Mouse (Mus musculus): Measurements from ENCODE around the gene Gm12248.
"Not testable (repeated sequence)": the region's sequence is repeated elsewhere in the genome, so short reads cannot be mapped to it uniquely, and the experiment has no call there.

The Gm12248 gene

DNA sequence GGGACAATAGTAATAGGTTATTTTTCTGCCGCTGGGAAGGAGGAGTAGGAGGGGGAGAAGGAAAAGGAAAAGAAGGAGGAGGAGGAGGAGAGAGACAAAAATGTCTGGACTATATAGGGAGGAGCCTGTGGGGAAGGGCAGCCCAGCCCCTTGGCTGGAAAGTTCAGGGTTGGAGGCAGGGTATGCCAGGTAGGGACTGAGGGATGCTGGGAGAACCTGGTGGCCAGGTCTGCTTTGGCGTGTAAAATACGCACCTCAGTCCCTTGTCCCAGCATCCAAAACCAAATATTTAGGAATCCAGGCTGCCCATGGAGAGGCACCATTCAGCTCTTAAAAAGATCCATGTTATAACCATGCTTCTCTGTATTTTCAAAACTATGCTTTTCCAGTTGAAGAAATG lies 9.2 kb upstream of the Gm12248 start:
- DNase-seq (ENCODE audit: low spot score) = no peak

DNA sequence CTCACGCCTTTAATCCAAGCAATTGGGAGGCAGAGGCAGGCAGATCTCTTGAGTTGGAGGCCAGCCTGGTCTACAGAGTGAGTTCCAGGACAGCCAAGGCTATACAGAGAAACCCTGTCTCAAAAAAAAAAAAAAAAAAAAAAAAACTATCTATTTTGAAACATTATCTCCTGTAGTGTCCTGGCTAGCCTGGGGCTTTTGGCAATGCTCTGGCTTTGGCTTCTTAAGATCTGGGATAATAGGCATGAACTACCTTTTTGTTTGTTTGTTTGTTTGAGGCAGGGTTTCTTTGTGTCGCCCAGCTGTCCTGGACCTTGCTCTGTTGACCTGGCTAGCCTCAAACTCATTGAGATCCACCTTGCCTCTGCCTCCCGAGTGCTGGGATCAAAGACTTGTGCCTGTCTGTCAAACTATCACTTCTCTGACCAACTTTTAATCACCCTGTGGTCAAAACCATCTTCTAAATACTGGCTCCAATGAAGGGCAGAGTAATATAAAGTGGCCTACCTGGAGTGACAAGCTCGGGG lies 8.3 kb upstream of the Gm12248 start:
- no peak for DNase-seq (ENCODE audit: low spot score)

GRCm38 (mm10) chr11:58100006-58100405 lies 7.1 kb upstream of the Gm12248 start:
- DNase-seq (ENCODE audit: low spot score) = no peak

- DNase-seq (ENCODE audit: low spot score) = not testable (repeated sequence)
Measured at GRCm38 (mm10) chr11:58098366-58098720, 5.4 kb upstream of the Gm12248 start.

DNA sequence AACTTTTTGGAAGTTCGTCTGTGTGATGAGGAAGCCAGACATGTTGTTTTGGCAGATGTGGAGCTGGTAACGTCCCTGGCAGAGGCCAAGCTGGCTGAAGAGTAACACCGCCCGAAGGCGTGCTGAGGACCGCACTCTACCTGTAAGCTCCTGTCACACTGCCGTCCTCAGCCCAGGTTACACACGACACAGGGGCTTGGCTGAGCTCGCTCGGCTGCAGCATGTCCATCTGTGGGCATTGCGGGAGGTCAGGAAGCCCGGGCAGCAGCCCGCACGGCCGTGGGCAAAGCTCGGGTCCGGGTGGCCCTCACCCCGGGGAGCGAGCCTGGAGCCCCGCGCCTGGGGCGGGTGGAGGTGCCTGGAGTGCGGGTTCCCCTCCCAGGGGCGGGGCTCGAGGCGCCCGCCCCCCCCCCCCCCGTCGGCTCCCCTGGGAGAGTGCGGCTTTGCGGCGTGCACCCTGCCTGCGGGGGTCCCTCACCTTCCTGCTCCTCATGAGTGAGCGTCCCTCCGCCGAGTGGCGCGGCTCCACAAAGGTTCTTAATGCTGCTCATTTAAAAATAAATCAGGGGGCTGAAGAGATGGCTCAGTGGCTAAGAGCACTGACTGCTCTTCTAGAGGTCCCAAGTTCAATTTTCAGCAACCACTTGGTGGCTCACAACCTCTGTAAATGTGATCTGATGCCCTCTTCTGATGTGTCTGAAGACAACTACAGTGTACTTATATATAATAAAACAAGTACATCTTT lies 4.9 kb upstream of the Gm12248 start:
- no peak for DNase-seq (ENCODE audit: low spot score)

DNA sequence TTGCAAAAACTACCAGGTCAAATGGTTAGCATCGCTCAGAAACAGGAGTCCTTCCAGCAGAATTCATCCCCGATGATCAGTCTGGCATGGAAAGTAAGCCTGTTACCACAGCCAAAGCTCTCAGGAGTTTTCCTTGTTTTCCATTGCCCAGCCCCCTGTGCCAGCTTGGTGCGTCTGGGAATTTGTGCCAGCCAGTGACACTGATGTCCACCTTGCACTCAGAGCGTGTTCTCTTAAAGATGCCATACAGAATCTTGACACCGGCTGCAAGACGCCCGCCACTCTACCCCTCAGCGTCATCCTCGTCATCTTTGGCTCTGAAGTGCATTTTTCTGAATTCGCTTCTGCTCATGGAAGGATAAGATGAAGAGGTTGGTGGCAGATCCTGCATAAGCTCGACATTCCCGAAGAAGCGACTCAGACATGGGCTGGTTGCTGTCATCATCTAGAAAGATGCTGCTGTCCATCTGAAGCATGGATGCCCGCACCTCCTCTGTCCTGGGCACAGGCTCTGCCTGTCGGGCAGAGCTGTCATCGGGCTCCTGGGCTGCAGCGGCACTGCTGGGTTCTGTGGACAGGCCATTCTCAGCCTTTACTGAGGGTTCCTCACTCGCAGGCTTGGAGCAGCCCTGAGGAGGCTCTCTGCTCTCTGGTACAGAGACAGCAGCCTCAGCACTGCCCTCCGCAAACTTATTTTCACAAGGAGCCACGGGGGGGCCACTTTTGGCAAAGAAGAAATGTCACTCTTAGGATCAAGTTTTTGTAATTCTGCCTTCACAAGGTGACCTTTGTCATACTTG lies 4.1 kb upstream of the Gm12248 start:
- DNase-seq (ENCODE audit: low spot score) = no peak

- no peak for DNase-seq (ENCODE audit: low spot score)
Measured at GRCm38 (mm10) chr11:58096160-58096559, 3.2 kb upstream of the Gm12248 start.

DNA sequence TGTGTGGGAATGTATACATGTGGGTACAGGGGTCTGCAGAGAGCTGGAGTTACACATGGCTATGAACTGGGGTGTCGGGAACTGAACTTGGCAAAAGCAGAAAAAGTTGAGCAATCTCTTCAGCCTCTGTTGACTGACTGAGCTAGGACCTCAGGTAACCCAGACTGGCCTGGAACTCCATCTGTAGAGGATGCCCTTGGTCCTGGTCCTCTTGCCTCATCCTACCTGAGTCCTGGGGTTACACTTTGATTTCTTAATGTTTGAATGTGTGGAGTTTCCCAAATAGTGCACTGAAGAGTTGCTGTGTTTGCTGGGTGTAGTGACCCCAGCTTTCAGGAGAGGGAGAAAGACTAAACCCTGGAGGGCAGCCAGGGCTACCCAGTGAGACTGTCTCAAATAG lies 2.6 kb upstream of the Gm12248 start:
- no peak for DNase-seq (ENCODE audit: low spot score)

GRCm38 (mm10) chr11:58094766-58095165 lies 1.8 kb upstream of the Gm12248 start:
- no peak for DNase-seq (ENCODE audit: low spot score)

DNA sequence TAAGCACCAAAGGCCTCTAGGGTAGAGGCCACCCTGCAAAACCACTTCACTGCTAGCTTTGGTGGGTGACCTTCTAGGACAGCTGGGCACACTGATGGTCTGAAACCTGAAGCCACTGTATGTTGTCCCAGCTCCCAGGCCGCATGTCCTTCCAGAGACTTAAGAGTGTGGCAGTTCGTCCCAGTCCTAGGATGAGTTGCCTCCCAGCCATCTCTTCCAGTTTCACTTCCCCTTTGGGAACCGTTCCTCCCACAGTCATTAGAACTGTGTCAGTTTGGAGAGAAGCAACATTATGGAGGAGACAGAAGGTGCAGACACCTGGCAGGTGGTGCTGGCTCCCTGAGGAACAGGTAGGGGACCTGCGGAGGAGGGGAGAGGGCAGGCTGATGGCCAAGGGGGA lies 393 bp downstream of the Gm12248 start:
- no peak for DNase-seq (ENCODE audit: low spot score)

DNA sequence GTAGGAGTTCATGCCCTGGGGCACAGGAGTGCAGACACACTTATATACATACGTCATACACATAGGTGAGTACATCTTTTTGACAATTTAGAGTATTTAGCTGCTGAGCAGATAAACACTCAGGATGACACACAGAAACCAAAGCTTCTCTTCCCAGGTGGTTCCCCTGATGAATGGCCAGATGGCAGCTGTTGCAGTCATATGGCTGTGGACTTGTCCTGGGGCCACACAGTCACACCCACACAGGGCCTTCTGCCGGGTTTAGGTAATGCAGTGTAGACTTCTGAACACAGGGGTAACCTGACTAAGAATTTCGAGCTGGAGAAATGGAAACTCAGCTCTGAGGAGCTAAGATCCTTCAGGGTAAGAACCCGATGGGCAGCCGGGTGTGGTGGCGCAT lies 11.2 kb downstream of the Gm12248 start:
- no peak for DNase-seq (ENCODE audit: low spot score)

- DNase-seq (ENCODE audit: low spot score) = no peak
Measured at GRCm38 (mm10) chr11:58077270-58077669, 15.7 kb downstream of the Gm12248 start.

GRCm38 (mm10) chr11:58072978-58073377 lies 20.0 kb downstream of the Gm12248 start:
- DNase-seq (ENCODE audit: low spot score) = no peak

DNA sequence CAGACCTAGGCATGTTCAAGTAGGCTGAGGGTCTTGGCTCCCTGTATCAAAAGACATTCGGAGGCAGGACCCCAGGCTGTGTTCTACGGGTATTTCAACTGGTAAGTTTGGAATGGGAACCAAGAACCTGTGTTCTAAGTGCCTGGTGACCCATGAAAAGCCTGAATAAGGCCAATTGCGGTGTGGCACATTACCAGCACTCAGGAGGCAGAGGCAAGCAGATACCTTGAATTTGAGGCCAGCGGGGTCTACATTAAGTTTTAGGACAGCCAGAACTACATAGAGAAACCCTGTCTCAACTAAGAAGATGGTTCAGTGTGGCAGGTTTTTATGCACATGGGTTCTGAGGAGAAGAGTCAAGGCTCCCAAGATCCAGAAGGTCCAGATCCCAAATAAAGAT lies 27.9 kb downstream of the Gm12248 start:
- no peak for DNase-seq (ENCODE audit: low spot score)

DNA sequence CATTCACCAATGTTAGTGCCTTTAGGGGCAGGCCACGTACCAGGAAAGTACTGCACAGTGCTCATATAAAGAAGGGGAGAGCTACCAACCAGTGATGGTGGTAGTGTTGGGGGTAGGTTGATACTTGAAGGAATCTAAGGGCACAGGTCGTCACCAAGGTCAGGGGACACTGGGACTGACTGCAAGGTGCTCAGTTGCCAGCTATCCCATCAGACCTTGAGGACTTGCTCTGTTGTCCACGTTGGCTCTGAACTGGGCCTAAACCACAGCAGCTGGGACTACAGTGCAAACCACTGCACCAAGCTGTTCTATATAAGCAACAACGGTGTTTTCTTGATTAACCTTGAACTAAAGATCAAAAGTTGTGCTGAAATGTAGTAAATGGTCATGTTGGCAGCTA lies 30.3 kb downstream of the Gm12248 start:
- no peak for DNase-seq (ENCODE audit: low spot score)

DNA sequence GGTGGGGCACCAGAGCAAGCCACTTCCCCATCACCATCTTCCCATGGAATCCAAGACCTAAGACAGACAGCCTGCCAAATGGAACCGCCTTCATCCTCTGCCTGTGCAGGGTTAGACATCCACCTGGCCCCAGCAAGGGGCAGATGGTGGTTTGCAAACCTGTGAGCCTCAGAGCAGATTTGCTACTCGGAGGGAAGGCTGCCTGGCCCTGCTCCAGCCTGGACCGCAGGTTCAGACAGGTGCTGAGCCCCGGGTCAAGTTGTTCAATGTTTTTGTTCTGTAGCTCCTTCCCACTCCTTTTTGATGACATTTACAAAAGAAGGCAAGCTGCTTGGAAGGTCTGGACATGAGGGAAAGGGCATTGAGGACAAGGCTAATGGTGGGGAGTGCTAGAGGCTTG lies 31.7 kb downstream of the Gm12248 start:
- not testable (repeated sequence) for DNase-seq (ENCODE audit: low spot score)

GRCm38 (mm10) chr11:58059752-58060151 lies 33.2 kb downstream of the Gm12248 start:
- DNase-seq (ENCODE audit: low spot score) = not testable (repeated sequence)

GRCm38 (mm10) chr11:58057455-58057854 lies 35.5 kb downstream of the Gm12248 start:
- DNase-seq (ENCODE audit: low spot score) = no peak

DNA sequence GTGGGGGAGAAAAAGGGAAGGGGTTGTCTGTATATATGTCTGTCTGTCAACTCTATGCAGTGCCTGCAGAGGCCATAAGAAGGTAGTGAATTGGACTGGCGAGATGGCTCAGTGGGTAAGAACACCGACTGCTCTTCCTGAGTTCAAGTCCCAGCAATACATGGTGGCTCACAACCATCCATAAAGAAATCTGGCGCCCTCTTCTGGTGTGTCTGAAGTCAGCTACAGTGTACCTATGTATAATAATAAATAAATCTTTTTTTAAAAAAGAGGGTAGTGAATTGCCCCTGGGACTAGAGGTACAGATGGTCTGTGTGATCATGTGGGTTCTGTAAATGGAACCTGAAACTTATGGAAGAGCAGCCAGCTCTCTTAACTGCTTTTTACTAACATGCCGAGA lies 46.5 kb downstream of the Gm12248 start:
- no peak for DNase-seq (ENCODE audit: low spot score)

DNA sequence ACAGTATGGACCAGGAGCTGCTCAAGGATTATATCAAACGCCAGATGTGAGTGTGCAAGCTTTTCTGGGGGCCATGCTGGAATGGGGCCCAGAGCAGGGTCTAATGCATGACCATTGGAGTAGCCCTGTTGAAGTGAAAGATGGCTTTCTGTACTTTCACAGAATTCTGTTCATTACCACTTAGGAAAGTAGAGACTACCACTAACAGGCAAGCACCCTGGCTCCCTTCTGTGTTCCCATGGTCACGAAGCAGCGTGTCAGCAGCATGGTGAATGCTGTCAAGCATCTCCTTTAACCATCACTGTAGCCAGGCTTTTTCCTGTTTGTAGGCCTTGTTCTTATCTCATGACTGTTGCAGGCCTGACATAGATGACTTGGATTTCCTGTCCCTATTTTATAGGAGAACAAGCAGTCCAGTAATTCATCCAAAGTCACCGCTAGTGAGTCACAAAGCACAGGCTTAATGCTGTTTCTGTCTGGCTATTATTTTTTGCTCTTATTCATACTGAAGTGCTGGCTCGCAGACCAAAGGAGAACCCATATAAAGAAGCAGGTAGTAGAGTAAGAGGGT lies 50.0 kb downstream of the Gm12248 start:
- no peak for DNase-seq (ENCODE audit: low spot score)

- DNase-seq (ENCODE audit: low spot score) = no peak
Measured at GRCm38 (mm10) chr11:58039027-58039426, 53.9 kb downstream of the Gm12248 start.

- no peak for DNase-seq (ENCODE audit: low spot score)
Measured at GRCm38 (mm10) chr11:58033635-58034034, 59.3 kb downstream of the Gm12248 start.

- no peak for DNase-seq (ENCODE audit: low spot score)
Measured at GRCm38 (mm10) chr11:58031176-58031575, 61.8 kb downstream of the Gm12248 start.

Data from left cerebral cortex, adult 11 months (tissue).